Mouse (Mus musculus) embryonic facial prominence, embryonic 14.5 days (tissue): ENCODE results near the gene Ush1c. TPM values are rescaled to one million over a fixed set of nuclear protein-coding genes. Genes with fewer than 3 reads are reported as not detected.

Experiments
- ATAC-seq: fragments of 200-750 bp; cut with Nextera tagmentation; 2 replicates; pipeline ENCODE4 v1.8.0; 2017; ENCODE audit warnings: low read depth, moderate number of reproducible peaks, moderate TSS enrichment
- DNase-seq: peaks from one replicate; pipeline ENCODE4 v3.0.0-alpha.2; 2015; ENCODE audit warnings: low spot score
- H3K27ac ChIP-seq: fragments of 300-500 bp; sonication (generic); replicated peaks from 2 replicates; pipeline ENCODE4 v1.5.1; 2014; ENCODE audit warnings: low read depth, mild to moderate bottlenecking, low read length, moderate library complexity
- H3K27me3 ChIP-seq: fragments of 300-500 bp; sonication (generic); replicated peaks from 2 replicates; pipeline ENCODE4 v1.6.1; 2014; ENCODE audit warnings: low read length; ENCODE audit not compliant: control insufficient read depth, insufficient read depth
- H3K36me3 ChIP-seq: fragments of 300-500 bp; sonication (generic); 2 replicates; pipeline ENCODE4 v1.6.1; 2014; ENCODE audit warnings: low read length, mixed read lengths; ENCODE audit not compliant: control insufficient read depth, insufficient read depth
- H3K4me1 ChIP-seq: fragments of 300-500 bp; sonication (generic); 2 replicates; pipeline ENCODE4 v1.6.1; 2014; ENCODE audit warnings: antibody characterized with exemption, low read length; ENCODE audit not compliant: control insufficient read depth, insufficient read depth
- H3K4me2 ChIP-seq: fragments of 300-500 bp; sonication (generic); 2 replicates; pipeline ENCODE4 v1.6.1; 2014; ENCODE audit warnings: low read depth, mild to moderate bottlenecking, low read length, moderate library complexity, mixed read lengths
- H3K4me3 ChIP-seq: fragments of 300-500 bp; sonication (generic); 2 replicates; pipeline ENCODE4 v1.5.1; 2014; ENCODE audit warnings: low read depth, mild to moderate bottlenecking, low read length
- H3K9ac ChIP-seq: fragments of 300-500 bp; sonication (generic); 2 replicates; pipeline ENCODE4 v1.6.1; 2014; ENCODE audit warnings: low read depth, mild to moderate bottlenecking, low read length, moderate library complexity, mixed read lengths
- H3K9me3 ChIP-seq: fragments of 300-500 bp; sonication (generic); 2 replicates; pipeline ENCODE4 v1.6.1; 2016; ENCODE audit warnings: low read length; ENCODE audit not compliant: control insufficient read depth
- WGBS: fragments of 180-500 bp; shearing (Covaris S2); extraction: QIAGEN DNeasy Blood & Tissue Kit; methylation state at CpG from one replicate; pipeline ENCODE4 v1.1.7; 2014; 5-methylcytosine and 5-hydroxymethylcytosine counted together
- polyA plus RNA-seq: library from polyadenylated mRNA; unstranded; fragments of >200 nt; fragmentation: Nextera tagmentation; extraction: Ambion mirVana; gene quantifications from 2 replicates; pipeline ENCODE4 v1.2.1, GENCODE M21; 2014

Ush1c gene
- polyA plus RNA-seq, 1 experiment from 2014 or later: 0.68 TPM

DNA sequence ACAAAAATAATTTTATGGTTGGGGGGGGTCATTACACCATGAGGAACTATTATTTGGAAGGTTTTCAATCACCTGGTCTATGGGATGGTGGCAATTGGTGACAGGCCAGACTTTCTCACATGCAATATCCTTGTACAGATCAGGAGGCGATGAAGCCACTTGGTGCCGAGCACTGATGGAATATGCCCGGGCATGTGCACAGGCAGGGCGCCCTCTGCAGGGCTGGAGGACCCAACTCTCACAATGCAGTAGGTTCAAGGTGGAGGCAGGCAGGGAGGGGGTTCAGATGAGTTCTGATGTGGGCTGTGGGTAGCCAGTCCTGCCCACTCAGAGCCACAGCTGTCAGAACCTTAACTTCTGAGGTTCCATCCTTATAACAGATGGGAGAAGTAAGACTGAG, 13.5 kb upstream of the Ush1c start:
- Histone ChIP-seq H3K27ac (no peak overlapping the region), H3K36me3 (no peaks in the 10 kb centered on the region), H3K4me2 (no peak overlapping the region), H3K9me3 (no peaks in the 10 kb centered on the region), H3K9ac (no peak overlapping the region), H3K27me3 (no peaks in the 10 kb centered on the region), H3K4me3 (no peak overlapping the region), H3K4me1 (no peaks in the 10 kb centered on the region)
- DNase-seq (no peak), ATAC-seq (no peak)
- 81% methylated on average over 4 of the region's 4 CpGs for WGBS

- no peak for DNase-seq
- Histone ChIP-seq H3K9me3 (no peaks in the 10 kb centered on the region), H3K9ac (no peak overlapping the region), H3K27ac (no peak overlapping the region), H3K36me3 (no peaks in the 10 kb centered on the region), H3K4me2 (no peak overlapping the region), H3K4me3 (no peak overlapping the region), H3K27me3 (no peaks in the 10 kb centered on the region), H3K4me1 (no peaks in the 10 kb centered on the region)
- no peak for ATAC-seq
- 77% methylated on average over 3 of the region's 3 CpGs for WGBS
Observed at GRCm38 (mm10) chr7:46247606-46248005, 9.3 kb upstream of the Ush1c start.

DNA sequence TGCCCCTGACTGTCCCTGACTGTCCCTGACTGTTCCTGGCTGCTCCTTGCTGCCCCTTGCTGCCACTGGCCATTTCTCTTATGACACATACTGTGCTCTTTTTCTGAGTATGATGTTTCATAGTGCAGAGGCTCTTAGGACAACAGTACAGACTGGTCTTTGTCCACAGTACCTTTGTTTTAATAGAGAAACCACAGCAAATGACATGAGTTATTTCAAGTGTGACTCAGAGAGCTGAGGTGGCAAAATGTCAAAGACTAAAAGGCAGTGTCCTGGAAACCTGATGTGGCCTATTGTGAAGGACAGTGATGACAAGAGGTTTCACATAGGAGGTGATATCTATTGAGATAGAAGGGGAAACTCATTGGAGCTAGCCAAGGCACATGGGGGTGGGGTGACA, 8.6 kb upstream of the Ush1c start:
- no peak overlapping the region for H3K27ac ChIP-seq
- H3K36me3 ChIP-seq: no peaks in the 10 kb centered on the region
- no peak overlapping the region for H3K4me3 ChIP-seq
- no peaks in the 10 kb centered on the region for H3K27me3 ChIP-seq
- DNase-seq (no peak), ATAC-seq (no peak)
- no peaks in the 10 kb centered on the region for H3K9me3 ChIP-seq
- H3K9ac ChIP-seq: no peak overlapping the region
- no peak overlapping the region for H3K4me2 ChIP-seq
- H3K4me1 ChIP-seq: no peaks in the 10 kb centered on the region

DNA sequence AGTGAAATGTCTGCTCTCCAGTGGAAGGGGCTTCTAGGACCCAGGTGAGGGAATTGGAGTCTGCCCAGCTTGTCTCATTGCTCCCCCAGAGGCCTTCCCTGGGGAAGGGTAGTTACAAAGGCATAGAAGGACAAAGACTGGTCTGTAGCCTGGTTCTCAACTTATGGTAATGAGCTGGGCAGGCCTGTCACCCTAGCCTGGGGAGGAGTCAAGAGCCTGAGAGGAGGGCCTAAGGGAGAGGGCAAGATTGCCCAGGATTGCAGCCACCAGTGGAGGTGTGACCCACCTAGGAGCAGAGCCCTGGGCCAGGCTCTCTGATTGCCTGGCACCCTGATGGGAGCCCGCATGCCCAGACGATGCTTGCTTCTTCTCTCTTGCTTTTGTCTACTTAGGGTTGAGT, 2.4 kb upstream of the Ush1c start, which contains the start of gene Otog:
Gene Otog, plus strand, starts transcription at position 292 of the 400 bp plus-strand sequence.
- WGBS: 47% methylated on average over 2 of the region's 2 CpGs
- H3K27me3 ChIP-seq: no peaks in the 10 kb centered on the region
- H3K4me3 ChIP-seq: no peak within 1 kb of the TSS
- no peaks in the 10 kb centered on the region for H3K36me3 ChIP-seq
- H3K4me2 ChIP-seq: no peak within 1 kb of the TSS
- no peak for DNase-seq
- no peak within 1 kb of the TSS for H3K9ac ChIP-seq
- no peaks in the 10 kb centered on the region for H3K4me1 ChIP-seq
- no peak for ATAC-seq
- H3K27ac ChIP-seq: no peak within 1 kb of the TSS
- H3K9me3 ChIP-seq: no peaks in the 10 kb centered on the region

DNA sequence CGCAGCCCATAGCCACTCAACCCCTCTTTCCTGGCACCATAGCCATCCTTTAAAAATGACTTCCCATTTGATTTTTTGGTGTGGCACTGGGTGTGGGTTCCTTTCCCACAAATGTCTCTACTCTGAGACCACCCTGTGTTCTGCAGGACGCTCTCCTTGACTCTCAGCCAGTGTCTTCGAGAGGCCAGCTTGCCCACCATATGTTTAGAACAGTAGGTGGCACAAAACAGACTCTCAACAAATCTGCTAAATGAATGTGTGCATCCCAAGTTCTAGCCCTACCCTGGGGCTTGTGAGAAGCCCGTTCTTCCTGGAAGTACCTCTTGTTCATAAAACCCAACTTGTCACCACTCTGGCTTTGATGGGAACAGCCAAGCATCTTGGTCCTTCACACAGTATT, 1.8 kb upstream of the Ush1c start:
- DNase-seq: no peak
- Histone ChIP-seq H3K4me1 (no peaks in the 10 kb centered on the region), H3K4me3 (no peak overlapping the region), H3K27ac (no peak overlapping the region), H3K4me2 (no peak overlapping the region), H3K9ac (no peak overlapping the region), H3K27me3 (no peaks in the 10 kb centered on the region), H3K36me3 (no peaks in the 10 kb centered on the region), H3K9me3 (no peaks in the 10 kb centered on the region)
- no peak for ATAC-seq
- WGBS: 83% methylated on average over 4 of the region's 4 CpGs

- H3K4me3 ChIP-seq: no peak overlapping the region
- DNase-seq (no peak), ATAC-seq (no peak)
- H3K4me2 ChIP-seq: no peak overlapping the region
- H3K27ac ChIP-seq: no peak overlapping the region
- H3K27me3 ChIP-seq: no peaks in the 10 kb centered on the region
- no peaks in the 10 kb centered on the region for H3K36me3 ChIP-seq
- H3K4me1 ChIP-seq: no peaks in the 10 kb centered on the region
- 41% methylated on average over 7 of the region's 7 CpGs for WGBS
- no peaks in the 10 kb centered on the region for H3K9me3 ChIP-seq
- H3K9ac ChIP-seq: no peak overlapping the region
Observed at GRCm38 (mm10) chr7:46237192-46237591, 1.1 kb downstream of the Ush1c start.

DNA sequence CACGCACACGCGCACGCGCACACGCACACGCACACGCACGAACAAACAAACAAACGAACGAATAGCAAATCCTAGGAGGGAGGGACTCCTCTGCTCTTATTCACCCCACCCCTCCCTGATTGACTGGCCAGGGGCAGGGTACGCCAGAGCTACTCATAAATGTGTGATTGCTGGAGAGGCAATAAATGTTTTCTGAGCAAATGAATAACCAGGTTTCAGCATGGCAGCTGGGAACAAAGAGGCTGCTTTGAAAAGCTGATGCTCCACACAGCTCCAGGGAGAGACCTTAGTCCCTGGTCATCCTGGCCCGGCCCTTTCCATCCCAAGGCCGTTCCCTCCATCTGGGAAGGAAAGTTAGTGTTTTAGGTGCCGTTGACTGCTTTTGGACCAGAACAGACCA, 1.9 kb downstream of the Ush1c start:
- Histone ChIP-seq H3K36me3 (no peaks in the 10 kb centered on the region), H3K4me2 (peak overlapping the region; percentile 10; the same call in 1 of the 2 replicates), H3K27ac (no peak overlapping the region), H3K4me3 (no peak overlapping the region), H3K27me3 (no peaks in the 10 kb centered on the region), H3K9me3 (no peaks in the 10 kb centered on the region), H3K4me1 (no peaks in the 10 kb centered on the region), H3K9ac (no peak overlapping the region)
- 74% methylated on average over 15 of the region's 15 CpGs for WGBS
- DNase-seq (no peak), ATAC-seq (no peak)

DNA sequence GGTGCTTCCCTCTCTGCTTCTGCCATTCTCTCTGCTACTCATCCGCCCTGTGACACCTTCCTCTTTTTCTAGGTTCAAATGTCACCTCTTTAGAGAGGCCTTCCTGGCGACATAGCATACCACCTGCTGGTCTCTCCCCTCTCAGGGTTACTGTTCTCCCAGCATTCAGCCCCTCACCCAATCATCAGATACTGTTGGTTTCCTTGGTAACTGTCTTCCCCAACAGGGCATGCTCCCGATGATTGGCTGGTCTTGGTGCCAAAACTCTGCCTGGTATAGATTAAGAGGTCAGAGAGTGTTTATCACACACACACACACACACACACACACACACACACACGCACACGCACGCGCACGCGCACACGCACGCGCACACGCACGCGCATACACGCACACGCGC, 2.4 kb downstream of the Ush1c start:
- Histone ChIP-seq H3K4me3 (no peak overlapping the region), H3K4me2 (peak overlapping the region; percentile 10; the same call in 1 of the 2 replicates), H3K9ac (no peak overlapping the region), H3K4me1 (no peaks in the 10 kb centered on the region), H3K27ac (no peak overlapping the region), H3K9me3 (no peaks in the 10 kb centered on the region), H3K27me3 (no peaks in the 10 kb centered on the region), H3K36me3 (no peaks in the 10 kb centered on the region)
- WGBS: 72% methylated on average over 18 of the region's 18 CpGs
- no peak for DNase-seq
- no peak for ATAC-seq

GRCm38 (mm10) chr7:46226936-46227335, 11.4 kb downstream of the Ush1c start:
- no peak overlapping the region for H3K27ac ChIP-seq
- no peaks in the 10 kb centered on the region for H3K9me3 ChIP-seq
- WGBS: 48% methylated on average over 4 of the region's 4 CpGs
- no peaks in the 10 kb centered on the region for H3K36me3 ChIP-seq
- ATAC-seq (no peak), DNase-seq (peak; percentile 45)
- no peak overlapping the region for H3K4me3 ChIP-seq
- no peaks in the 10 kb centered on the region for H3K27me3 ChIP-seq
- no peak overlapping the region for H3K9ac ChIP-seq
- no peak overlapping the region for H3K4me2 ChIP-seq
- H3K4me1 ChIP-seq: no peaks in the 10 kb centered on the region
